Mouse (Mus musculus): ENCODE data around the gene Dop1b. TPM values are rescaled to one million over a fixed set of nuclear protein-coding genes. Genes with fewer than 3 reads are reported as not detected.
"Not testable (repeated sequence)": the region's sequence is repeated elsewhere in the genome, so short reads cannot be mapped to it uniquely, and the experiment has no call there.

The Dop1b gene
- polyA plus RNA-seq, 2 experiments = 13.0 to 18.9 TPM

DNA sequence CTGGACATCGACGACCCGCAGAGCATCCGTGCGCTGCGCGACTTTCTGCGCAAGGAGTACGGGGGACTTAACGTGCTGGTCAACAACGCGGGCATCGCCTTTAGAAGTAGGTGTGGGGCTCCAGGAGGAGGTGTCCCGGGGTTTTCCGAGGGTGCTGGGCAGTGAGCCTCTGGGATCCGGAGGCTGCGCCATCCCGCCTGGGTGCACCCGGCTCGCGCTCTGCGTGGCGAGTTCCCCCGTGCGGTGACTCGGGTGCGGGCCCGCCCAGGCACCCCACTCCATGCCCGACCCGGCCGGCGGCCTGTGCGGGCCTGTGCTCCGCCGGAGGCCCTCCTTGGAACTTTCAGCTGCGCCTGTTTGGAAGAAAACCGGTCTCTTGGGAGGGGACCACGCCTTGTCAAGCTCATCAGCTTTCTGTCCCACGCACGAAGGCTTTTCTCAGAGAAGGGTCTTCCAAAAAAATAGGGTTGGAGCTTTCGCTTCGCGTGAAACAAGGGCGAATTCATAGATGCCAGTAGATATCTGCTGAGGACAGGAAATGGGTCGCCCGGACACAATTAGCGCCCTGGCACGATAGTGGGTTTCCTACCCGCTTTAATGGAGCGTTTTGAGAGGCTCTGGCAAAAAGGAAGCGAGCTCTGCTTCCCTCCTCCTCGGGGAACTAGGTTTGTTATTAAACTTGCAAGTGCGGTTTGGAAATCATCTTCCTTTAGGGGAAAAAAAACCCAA lies 28.0 kb upstream of the Dop1b start:
- DNase-seq (ENCODE audit: low spot score) (no peak), ATAC-seq (ENCODE audit: low FRiP score, low read depth) (no peak)
- under 1% methylated on average over 39 of the region's 53 CpGs for WGBS
- H3K27ac ChIP-seq (replicated peaks; ENCODE audit: low read depth, low read length) = no peak overlapping the region
- peaks cover 12% of the 10 kb centered on the region for H3K4me1 ChIP-seq (ENCODE audit: control insufficient read depth, insufficient read depth, low read length)
- no peaks in the 10 kb centered on the region for H3K36me3 ChIP-seq (ENCODE audit: control insufficient read depth, insufficient read depth, low read length)
- H3K9me3 ChIP-seq (ENCODE audit: control insufficient read depth, low read length) = no peaks in the 10 kb centered on the region
- peak overlapping the region; percentile 94 for H3K4me2 ChIP-seq (replicated peaks; ENCODE audit: low read depth, low read length, severe bottlenecking)
- peaks cover 54% of the 10 kb centered on the region for H3K27me3 ChIP-seq (ENCODE audit: control insufficient read depth, insufficient read depth, low read length)
- H3K9ac ChIP-seq (ENCODE audit: low read depth, low read length, severe bottlenecking) = peak overlapping the region; percentile 56
- H3K4me3 ChIP-seq (replicated peaks; ENCODE audit: low read length) = peak overlapping the region; percentile 49
- TF ChIP-seq POLR2A (IDR thresholded peaks at IDR 0.05; ENCODE audit: borderline replicate concordance, extremely low read depth, insufficient read depth, insufficient read length) = no peak

DNA sequence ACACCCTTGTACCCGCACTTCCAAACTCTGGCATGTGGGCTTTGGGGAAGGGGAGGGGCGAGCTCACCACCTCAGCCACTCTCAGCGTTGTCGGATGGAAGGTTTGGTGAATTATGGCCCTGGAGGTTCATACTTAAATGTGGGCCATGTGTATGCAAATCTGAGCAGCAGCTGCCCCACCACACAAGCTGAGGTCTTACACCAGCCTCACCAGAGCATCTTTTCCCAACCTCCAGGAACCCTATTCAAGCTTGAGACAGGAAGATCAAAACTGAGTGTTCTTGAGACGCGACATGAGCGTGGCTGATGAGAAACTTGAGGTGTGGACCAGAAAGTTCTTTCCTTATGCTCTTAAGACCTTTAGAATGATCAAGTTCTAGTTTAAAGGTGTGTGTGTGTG lies 27.3 kb upstream of the Dop1b start:
- Histone ChIP-seq H3K4me1 (ENCODE audit: control insufficient read depth, insufficient read depth, low read length) (peaks cover 12% of the 10 kb centered on the region), H3K27ac (replicated peaks; ENCODE audit: low read depth, low read length) (no peak overlapping the region), H3K9ac (ENCODE audit: low read depth, low read length, severe bottlenecking) (no peak overlapping the region), H3K27me3 (ENCODE audit: control insufficient read depth, insufficient read depth, low read length) (peaks cover 54% of the 10 kb centered on the region), H3K4me3 (replicated peaks; ENCODE audit: low read length) (peak overlapping the region; percentile 49; the same call in 1 of the 2 replicates), H3K4me2 (replicated peaks; ENCODE audit: low read depth, low read length, severe bottlenecking) (peak overlapping the region; percentile 94), H3K9me3 (ENCODE audit: control insufficient read depth, low read length) (no peaks in the 10 kb centered on the region), H3K36me3 (ENCODE audit: control insufficient read depth, insufficient read depth, low read length) (no peaks in the 10 kb centered on the region)
- ATAC-seq (ENCODE audit: low FRiP score, low read depth) (no peak), DNase-seq (ENCODE audit: low spot score) (no peak)
- WGBS = 34% methylated on average over 7 of the region's 7 CpGs
- no peak for TF ChIP-seq POLR2A (IDR thresholded peaks at IDR 0.05; ENCODE audit: borderline replicate concordance, extremely low read depth, insufficient read depth, insufficient read length)

DNA sequence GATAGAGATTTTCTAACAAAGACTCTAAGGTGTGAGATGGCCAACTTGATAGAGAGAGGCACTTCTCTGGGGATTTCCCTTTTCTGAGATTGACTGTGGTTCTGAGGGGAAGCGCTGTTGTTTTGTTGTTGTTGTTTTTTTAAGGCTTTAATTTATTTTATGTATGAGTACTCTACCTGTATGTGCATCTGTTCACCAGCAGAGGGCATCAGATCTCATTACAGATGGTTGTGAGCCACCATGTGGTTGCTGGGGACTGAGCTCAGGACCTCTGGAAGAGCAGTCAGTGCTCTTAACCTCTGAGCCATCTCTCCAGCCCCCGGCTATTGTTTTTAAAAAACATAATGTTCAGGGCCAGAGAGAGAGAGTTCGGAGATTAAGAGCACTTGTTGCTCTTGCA lies 25.9 kb upstream of the Dop1b start:
- H3K27ac ChIP-seq (replicated peaks; ENCODE audit: low read depth, low read length); H3K4me3 ChIP-seq (replicated peaks; ENCODE audit: low read length); H3K9ac ChIP-seq (ENCODE audit: low read depth, low read length, severe bottlenecking); H3K4me2 ChIP-seq (replicated peaks; ENCODE audit: low read depth, low read length, severe bottlenecking); H3K36me3 ChIP-seq (ENCODE audit: control insufficient read depth, insufficient read depth, low read length); ATAC-seq (ENCODE audit: low FRiP score, low read depth); DNase-seq (ENCODE audit: low spot score); H3K9me3 ChIP-seq (ENCODE audit: control insufficient read depth, low read length): not testable (repeated sequence)
- H3K27me3 ChIP-seq (ENCODE audit: control insufficient read depth, insufficient read depth, low read length) = peaks cover 52% of the 10 kb centered on the region
- 94% methylated on average over 3 of the region's 3 CpGs for WGBS
- H3K4me1 ChIP-seq (ENCODE audit: control insufficient read depth, insufficient read depth, low read length) = peaks cover 12% of the 10 kb centered on the region

DNA sequence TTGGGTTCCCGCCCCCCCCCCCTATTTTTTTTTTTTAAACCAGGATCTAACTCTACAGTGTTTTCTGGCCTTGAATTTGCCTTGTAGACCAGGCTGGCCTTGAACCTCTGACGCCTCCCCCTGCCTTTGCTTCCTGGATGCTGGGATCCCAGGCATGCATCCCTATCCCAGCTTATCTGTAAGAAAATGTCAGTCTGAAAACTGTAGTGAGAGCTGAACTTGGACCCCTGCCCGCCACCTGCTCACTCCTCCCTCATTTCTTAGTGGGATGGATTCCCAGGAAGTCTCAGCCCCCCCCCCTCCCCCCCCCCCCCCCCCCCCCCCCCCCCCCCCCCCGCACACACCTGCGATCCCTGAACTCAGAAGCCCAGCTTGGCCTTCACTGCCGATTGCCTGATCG lies 25.3 kb upstream of the Dop1b start:
- ATAC-seq (ENCODE audit: low FRiP score, low read depth) (no peak), DNase-seq (ENCODE audit: low spot score) (no peak)
- H3K27me3 ChIP-seq (ENCODE audit: control insufficient read depth, insufficient read depth, low read length) = peaks cover 45% of the 10 kb centered on the region
- H3K4me2 ChIP-seq (replicated peaks; ENCODE audit: low read depth, low read length, severe bottlenecking) = peak overlapping the region; percentile 26; the same call in 1 of the 2 replicates
- no peak overlapping the region for H3K4me3 ChIP-seq (replicated peaks; ENCODE audit: low read length)
- no peaks in the 10 kb centered on the region for H3K36me3 ChIP-seq (ENCODE audit: control insufficient read depth, insufficient read depth, low read length)
- H3K9ac ChIP-seq (ENCODE audit: low read depth, low read length, severe bottlenecking) = no peak overlapping the region
- H3K27ac ChIP-seq (replicated peaks; ENCODE audit: low read depth, low read length) = no peak overlapping the region
- 74% methylated on average over 5 of the region's 7 CpGs for WGBS
- TF ChIP-seq POLR2A (IDR thresholded peaks at IDR 0.05; ENCODE audit: borderline replicate concordance, extremely low read depth, insufficient read depth, insufficient read length) = no peak
- H3K4me1 ChIP-seq (ENCODE audit: control insufficient read depth, insufficient read depth, low read length) = peaks cover 12% of the 10 kb centered on the region
- H3K9me3 ChIP-seq (ENCODE audit: control insufficient read depth, low read length) = no peaks in the 10 kb centered on the region

DNA sequence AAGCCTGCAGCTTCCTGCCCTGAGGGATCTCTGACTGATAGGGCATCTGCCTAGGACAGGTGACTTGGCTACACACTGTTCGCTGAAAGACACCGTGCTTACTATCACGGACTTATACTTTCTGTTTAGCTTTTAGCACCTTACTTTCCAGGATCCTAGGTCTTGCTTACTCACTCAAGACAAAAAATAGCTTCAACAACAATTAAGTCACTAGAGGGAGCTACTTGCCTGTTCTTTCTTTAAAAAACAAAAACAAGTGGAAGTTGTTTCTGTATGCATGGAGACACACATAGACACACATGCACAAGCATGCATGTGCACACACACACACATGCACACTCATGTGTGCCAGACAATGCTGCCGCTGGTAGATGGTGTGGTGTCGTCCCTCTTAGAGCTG lies 24.8 kb upstream of the Dop1b start:
- no peak for TF ChIP-seq POLR2A (IDR thresholded peaks at IDR 0.05; ENCODE audit: borderline replicate concordance, extremely low read depth, insufficient read depth, insufficient read length)
- Histone ChIP-seq H3K27me3 (ENCODE audit: control insufficient read depth, insufficient read depth, low read length) (peaks cover 40% of the 10 kb centered on the region), H3K4me1 (ENCODE audit: control insufficient read depth, insufficient read depth, low read length) (peaks cover 12% of the 10 kb centered on the region), H3K4me2 (replicated peaks; ENCODE audit: low read depth, low read length, severe bottlenecking) (peak overlapping the region; percentile 26; the same call in 1 of the 2 replicates), H3K36me3 (ENCODE audit: control insufficient read depth, insufficient read depth, low read length) (no peaks in the 10 kb centered on the region), H3K27ac (replicated peaks; ENCODE audit: low read depth, low read length) (no peak overlapping the region), H3K4me3 (replicated peaks; ENCODE audit: low read length) (no peak overlapping the region), H3K9ac (ENCODE audit: low read depth, low read length, severe bottlenecking) (no peak overlapping the region), H3K9me3 (ENCODE audit: control insufficient read depth, low read length) (no peaks in the 10 kb centered on the region)
- DNase-seq (ENCODE audit: low spot score) = peak; percentile 63
- ATAC-seq (ENCODE audit: low FRiP score, low read depth) = no peak
- 43% methylated on average over 5 of the region's 5 CpGs for WGBS
